Mouse (Mus musculus): Measurements from ENCODE around the gene Tmem256.
A peak's percentile ranks its signal among the peaks of the same experiment; 100 is the strongest.

Gene Tmem256

GRCm38 (mm10) chr11:69837952-69838713 is at the start of gene Tmem256:
Gene Tmem256 (plus strand): TSS chr11:69838514.
- peak; percentile 73 for DNase-seq (ENCODE audit: low spot score)

GRCm38 (mm10) chr11:69789431-69789830 is 48.9 kb upstream of the Tmem256 start:
- DNase-seq (ENCODE audit: low spot score) = no peak

DNA sequence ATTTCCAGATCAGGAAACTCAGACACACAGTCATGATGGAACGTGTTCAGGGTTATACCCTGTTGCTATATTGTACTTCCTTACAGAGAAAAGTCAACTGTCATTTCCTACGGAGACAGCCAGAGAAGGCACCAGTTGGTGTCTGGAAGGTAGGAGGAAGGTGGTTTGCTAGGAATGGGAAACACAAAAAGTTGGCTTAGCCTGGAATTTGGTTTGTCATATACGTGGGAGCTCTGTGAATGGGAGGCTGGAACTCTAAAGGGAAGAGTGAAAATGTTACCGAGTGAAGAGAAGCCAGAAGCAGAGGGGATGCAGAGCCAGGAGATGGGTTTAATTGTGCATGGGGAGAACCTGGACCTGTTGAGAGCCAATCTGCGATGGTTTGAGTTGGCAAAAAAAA is 46.9 kb upstream of the Tmem256 start:
- DNase-seq (ENCODE audit: low spot score) = no peak

- DNase-seq (ENCODE audit: low spot score) = no peak
These were observed 44.9 kb upstream of the Tmem256 start for GRCm38 (mm10) chr11:69793429-69793828.

DNA sequence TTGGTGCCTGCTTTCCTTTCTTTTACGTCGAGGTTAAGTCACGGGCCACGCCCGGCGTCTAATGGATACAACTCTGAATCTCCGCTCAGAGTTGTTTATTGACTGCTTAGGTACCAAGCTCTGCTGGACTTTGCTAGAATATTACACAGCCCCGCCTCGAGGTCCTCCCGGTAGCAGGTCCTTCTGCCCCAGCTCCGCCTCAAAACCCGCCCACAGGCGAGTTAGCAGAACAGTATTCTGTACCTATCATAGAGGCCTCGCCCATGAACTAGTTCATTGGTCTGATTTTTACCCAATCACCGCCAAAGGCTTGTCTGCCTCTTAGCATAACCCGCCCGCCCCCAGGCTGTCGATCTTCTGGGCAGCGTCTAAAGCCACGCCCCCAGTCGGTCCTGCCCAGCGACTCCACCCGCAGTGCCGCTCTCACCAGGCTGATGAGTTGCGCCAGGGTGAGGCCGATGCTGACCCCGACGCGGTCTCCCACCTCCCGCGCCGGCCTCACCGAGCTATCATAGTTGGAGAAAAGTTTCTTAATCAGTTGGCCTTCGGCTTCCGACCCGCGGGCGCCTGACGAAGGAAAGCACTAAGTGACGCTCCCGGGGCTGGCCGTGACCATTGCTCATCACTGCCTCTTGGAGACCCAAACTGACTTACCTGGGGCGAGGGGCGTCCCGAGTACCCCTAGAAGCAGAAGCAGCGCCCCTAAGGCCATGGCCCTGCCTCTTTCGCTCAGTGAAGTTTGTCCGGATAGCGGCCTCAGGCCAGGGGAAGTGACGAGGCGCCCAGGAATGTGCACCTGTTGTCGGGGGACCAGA is 42.9 kb upstream of the Tmem256 start, which contains the start of gene Chrnb1:
Gene Chrnb1 (minus strand): TSS at position 776 of the 815 bp plus-strand sequence.
- DNase-seq (ENCODE audit: low spot score) = peak; percentile 78

GRCm38 (mm10) chr11:69795983-69796435 is 42.3 kb upstream of the Tmem256 start:
- DNase-seq (ENCODE audit: low spot score) = no peak

DNA sequence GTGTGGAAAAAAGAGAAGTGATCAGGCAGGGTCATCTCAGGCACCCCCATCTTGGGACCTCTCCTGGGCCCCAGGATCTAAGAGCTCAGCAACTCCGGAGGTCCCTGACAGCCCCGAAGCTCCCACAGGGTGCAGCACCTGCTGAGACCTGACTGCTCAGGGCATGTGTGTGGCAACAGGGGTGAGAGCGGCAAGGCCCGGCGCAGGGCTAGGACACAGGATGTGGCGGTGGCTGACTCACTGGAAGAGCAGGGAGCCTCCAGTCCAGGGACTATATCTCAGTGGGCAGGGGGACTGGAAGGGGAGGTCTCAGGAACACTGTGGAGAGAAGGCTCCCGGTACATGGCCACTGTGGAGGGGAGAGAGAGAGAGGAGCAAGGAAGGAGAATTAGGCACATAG is 40.4 kb upstream of the Tmem256 start:
- DNase-seq (ENCODE audit: low spot score) = no peak

DNA sequence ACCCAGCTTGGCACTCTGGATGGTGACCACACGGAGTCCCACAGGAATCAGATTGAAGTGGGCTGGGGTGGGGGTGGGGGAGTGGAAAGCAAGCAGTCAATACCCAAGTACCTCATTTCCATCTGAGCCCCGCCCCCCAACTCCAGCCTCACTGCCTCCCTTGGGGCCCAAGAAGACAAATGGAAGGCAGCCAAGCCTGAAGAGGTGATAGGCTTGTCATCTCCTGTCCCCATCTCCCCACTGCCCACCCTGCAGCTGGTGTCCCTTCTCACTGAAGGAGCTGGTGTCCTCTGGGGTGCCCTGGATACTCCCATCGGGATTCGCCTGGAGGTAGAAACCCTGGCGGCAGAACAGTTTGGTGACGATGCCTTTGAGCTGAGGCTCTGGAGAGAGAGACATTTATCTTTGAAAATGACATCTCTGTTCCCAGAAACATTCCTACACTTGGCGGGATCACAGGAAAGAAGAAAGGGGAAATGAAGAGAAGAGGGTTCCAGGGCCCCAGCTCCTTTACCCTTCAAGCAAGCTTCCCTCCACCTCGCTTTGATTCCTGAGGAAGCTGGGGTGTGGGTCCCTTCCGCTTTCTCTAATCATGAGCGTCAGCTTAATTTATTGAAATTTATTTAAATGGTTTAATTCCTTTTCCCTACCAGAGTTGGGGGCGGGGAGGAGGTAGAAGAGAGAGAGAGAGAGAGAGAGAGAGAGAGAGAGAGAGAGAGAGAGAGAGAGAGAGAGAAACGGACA is 38.7 kb upstream of the Tmem256 start:
- DNase-seq (ENCODE audit: low spot score) = no peak

DNA sequence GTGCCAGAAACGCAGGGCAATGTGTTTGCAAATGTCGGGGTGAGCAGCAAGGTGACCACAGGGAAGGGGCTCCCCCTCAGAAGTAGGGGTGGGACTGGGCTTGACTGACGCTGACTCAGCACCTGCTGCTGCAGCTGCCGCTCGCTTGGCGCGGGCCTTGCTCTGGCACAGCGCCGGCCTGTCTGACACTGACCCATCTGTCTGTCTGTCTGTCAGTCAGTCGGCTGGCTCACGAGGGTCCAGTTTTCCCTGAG is 38.2 kb upstream of the Tmem256 start:
- DNase-seq (ENCODE audit: low spot score) = no peak

- no peak for DNase-seq (ENCODE audit: low spot score)
These were observed 37.7 kb upstream of the Tmem256 start for GRCm38 (mm10) chr11:69800392-69801197.

GRCm38 (mm10) chr11:69801379-69801977 is 36.8 kb upstream of the Tmem256 start, which contains the start of gene Fgf11:
Gene Fgf11 (minus strand): TSS chr11:69801857.
- no peak for DNase-seq (ENCODE audit: low spot score)

DNA sequence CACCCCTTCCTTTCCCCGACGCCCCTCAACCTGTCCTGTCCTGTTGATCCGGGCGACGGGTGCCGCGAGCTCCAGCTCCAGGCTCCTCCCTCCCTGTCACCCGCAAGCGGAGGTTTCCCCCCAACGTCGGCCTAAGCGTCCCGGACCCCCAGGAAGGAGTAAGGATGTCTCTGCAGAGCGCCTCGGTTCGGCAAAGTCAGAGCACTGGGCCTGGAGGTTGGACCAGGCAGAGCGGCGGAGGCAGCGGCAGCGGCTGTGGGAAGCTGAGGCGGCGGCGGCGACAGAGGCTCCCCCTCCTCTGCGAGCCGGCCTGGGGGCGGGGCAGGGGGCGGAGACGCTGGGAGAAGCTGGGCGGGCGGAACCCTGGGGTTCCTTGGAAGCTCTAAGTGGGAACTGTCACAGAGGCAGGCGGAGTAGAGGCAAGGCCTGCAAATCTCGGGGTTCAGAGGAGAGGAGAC is 35.6 kb upstream of the Tmem256 start:
- no peak for DNase-seq (ENCODE audit: low spot score)

GRCm38 (mm10) chr11:69803328-69803727 is 35.0 kb upstream of the Tmem256 start:
- DNase-seq (ENCODE audit: low spot score) = no peak

GRCm38 (mm10) chr11:69803786-69804651 is 34.3 kb upstream of the Tmem256 start:
- DNase-seq (ENCODE audit: low spot score) = no peak

DNA sequence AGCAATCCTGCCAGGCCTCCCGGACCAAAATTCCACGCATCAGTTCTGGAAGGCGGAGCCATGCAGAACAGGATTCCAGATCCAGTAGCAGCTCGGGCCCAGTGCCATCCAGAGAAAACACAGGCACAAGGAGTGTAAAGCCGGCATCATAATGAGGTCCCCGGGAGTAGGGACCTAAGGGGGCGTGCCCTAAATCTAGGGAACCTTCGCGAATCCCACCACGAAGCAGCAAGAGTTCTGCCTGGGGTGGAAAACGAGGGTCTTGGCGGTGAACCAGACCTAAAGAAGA is 33.7 kb upstream of the Tmem256 start:
- DNase-seq (ENCODE audit: low spot score) = no peak

DNA sequence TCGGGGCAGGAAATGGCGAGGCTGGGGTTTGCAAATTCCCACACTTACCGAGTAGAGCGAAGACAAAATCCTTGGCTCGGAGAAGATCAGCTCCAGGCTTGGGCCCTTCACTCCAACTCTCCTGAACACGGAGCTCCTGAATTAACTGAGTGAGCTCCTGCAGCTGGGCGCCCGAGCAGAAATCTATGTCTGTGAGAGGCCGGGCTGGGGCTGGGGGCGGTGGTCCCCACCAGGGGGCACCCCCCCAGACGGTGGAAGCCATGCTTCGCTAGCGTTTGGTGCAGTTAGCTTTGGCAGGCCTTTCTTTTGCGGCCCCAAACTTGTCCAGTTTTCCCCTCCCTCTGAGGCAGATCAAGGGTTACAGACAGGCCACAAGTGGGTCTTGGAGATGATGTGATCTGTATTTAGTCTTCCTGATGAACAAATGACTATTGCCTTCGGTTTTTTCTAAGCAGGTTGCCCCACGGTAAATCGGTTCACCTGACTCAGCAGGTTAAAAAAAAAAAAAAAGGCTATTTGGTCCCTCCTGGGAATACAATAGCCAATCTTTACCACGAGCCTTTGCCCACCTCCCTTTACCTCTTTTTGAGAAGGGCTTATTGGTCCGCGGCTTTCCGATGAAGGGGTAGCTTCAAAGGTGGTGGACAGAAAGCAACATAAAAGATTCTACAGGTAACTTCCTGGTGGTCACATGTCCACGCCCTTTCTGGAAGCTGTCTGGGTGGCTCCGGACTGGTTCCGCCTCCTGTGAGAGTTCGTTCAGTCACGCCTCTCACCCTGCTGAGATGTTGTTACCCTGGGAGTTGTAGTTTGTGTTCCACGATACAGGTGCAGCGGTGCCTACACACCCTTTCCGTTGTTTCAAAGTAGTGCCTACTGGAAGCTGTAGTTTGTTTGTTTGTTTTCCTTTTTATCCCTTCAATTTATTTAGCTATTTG is 33.1 kb upstream of the Tmem256 start, which contains the start of gene Tmem102:
Gene Tmem102 (minus strand): TSS at position 653 of the 938 bp plus-strand sequence.
- no peak for DNase-seq (ENCODE audit: low spot score)

DNA sequence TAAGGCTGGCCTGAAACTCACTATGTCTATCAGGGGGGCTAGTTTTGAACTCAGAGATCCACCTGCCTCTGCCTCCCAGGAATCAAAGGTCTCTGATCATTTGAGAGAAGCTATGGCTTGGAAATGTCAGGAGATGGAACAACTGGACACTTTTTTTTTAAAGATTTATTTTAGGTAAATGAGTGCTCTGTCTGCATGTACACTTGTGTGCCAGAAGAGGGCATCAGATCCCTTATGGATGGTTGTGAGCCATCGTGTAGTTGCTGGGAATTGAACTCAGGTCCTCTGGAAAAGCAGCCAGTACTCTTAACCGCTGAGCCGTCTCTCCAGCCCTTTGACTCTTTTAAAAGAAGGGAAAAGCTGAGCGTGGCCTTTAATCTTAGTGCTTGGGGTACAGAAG is 31.9 kb upstream of the Tmem256 start:
- DNase-seq (ENCODE audit: low spot score) = no peak

- DNase-seq (ENCODE audit: low spot score) = no peak
These were observed 30.7 kb upstream of the Tmem256 start for GRCm38 (mm10) chr11:69807641-69808040.

- DNase-seq (ENCODE audit: low spot score) = no peak
These were observed 28.0 kb upstream of the Tmem256 start for GRCm38 (mm10) chr11:69810280-69810679.
